Mouse (Mus musculus) megakaryocyte, embryonic 14.5 days (primary cell): ENCODE measurements around the gene Hspa1l.
"Not testable (repeated sequence)": the region's sequence is repeated elsewhere in the genome, so short reads cannot be mapped to it uniquely, and the experiment has no call there.

Experiments used
- FLI1 ChIP-seq: IDR thresholded peaks from 2 replicates; pipeline ENCODE4 v1.6.1; 2012; ENCODE audit warnings: low read length, inconsistent platforms, mixed read lengths
- GATA1 ChIP-seq: IDR thresholded peaks from 3 replicates; pipeline ENCODE4 v1.6.1; 2012; ENCODE audit warnings: mixed read lengths, low read length, inconsistent platforms, borderline replicate concordance

- not testable (repeated sequence) for TF ChIP-seq GATA1, FLI1
Measured at GRCm38 (mm10) chr17:34957291-34957690, 15.2 kb upstream of the Hspa1l start.
